Mouse (Mus musculus): ENCODE data around the gene Gm17617.

DNA sequence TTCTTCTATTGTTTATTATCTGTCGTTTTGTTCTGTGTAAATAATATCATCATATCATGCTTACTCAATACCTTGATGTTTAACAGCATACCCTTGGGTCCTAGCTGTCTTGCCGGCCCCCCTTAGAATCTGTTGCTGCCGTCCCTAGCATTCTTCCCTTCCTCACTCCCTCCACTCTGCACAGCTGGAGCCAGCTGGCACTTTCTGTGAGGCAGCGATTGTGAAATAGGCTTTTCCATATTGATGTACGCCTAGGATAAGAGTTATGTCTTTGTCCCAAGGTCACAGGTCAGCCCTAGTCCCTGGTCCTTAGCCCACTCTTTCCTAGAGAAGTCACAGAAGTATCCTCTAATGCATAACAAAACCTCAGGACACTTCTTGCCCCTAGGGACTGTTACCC is 30.2 kb upstream of the Gm17617 start:
- TF ChIP-seq POLR2A (IDR thresholded peaks at IDR 0.05; ENCODE audit: insufficient read length, low read depth), result no peak
- no peak for TF ChIP-seq MYOG (IDR thresholded peaks at IDR 0.05; ENCODE audit: control insufficient read depth in 1 of 3, insufficient read depth in 1 of 3, insufficient read length in 2 of 3, low read depth in 2 of 3)
- TF ChIP-seq MAX (IDR thresholded peaks at IDR 0.05; ENCODE audit: low read depth), result no peak
- no peak for TF ChIP-seq E2F4 (IDR thresholded peaks at IDR 0.05; ENCODE audit: insufficient read depth)
- TF ChIP-seq CEBPB (IDR thresholded peaks at IDR 0.05; ENCODE audit: insufficient read depth, poor library complexity, severe bottlenecking), result no peak
- no peak for TF ChIP-seq TCF12 (IDR thresholded peaks at IDR 0.05; ENCODE audit: insufficient read depth, poor library complexity, severe bottlenecking)
- no peak for TF ChIP-seq REST (IDR thresholded peaks at IDR 0.05; ENCODE audit: insufficient read depth, insufficient read length)
- no peak for TF ChIP-seq MYOD1 (IDR thresholded peaks at IDR 0.05; ENCODE audit: control insufficient read depth in 1 of 3, insufficient read length in 2 of 3, low read depth in 2 of 3)
- TF ChIP-seq POLR2AphosphoS2 (IDR thresholded peaks at IDR 0.05; ENCODE audit: insufficient read length, low read depth), result no peak
